Mouse (Mus musculus) cerebral cortex, adult 2 months (tissue): ENCODE data around the gene Bmp3.

Source experiments
- WGBS: fragments of 180-500 bp; shearing (Covaris S2); methylation state at CpG from one replicate; pipeline ENCODE4 v1.1.7; 2018; 5-methylcytosine and 5-hydroxymethylcytosine counted together

Bmp3 gene

GRCm38 (mm10) chr5:98854264-98854626, at the start of gene Bmp3:
Bmp3 (plus strand) TSS chr5:98854415.
- WGBS: 6% methylated on average over 10 of the region's 10 CpGs

- 89% methylated on average over 6 of the region's 6 CpGs for WGBS
These were observed 49.5 kb upstream of the Bmp3 start for GRCm38 (mm10) chr5:98804761-98805160.

- 62% methylated on average over 4 of the region's 4 CpGs for WGBS
These were observed 47.7 kb upstream of the Bmp3 start for GRCm38 (mm10) chr5:98806492-98806891.

GRCm38 (mm10) chr5:98807022-98807421, 47.2 kb upstream of the Bmp3 start:
- WGBS: 73% methylated on average over 7 of the region's 7 CpGs

GRCm38 (mm10) chr5:98807953-98808352, 46.3 kb upstream of the Bmp3 start:
- WGBS: 88% methylated on average over 9 of the region's 9 CpGs

GRCm38 (mm10) chr5:98812380-98812779, 41.8 kb upstream of the Bmp3 start:
- WGBS: 85% methylated on average over 1 of the region's 1 CpGs

- 74% methylated on average over 1 of the region's 1 CpGs for WGBS
These were observed 38.9 kb upstream of the Bmp3 start for GRCm38 (mm10) chr5:98815269-98815668.

GRCm38 (mm10) chr5:98833760-98834159, 20.5 kb upstream of the Bmp3 start:
- WGBS: 88% methylated on average over 9 of the region's 9 CpGs

GRCm38 (mm10) chr5:98834300-98834699, 19.9 kb upstream of the Bmp3 start:
- WGBS: 95% methylated on average over 6 of the region's 6 CpGs

- 94% methylated on average over 7 of the region's 7 CpGs for WGBS
These were observed 11.5 kb upstream of the Bmp3 start for GRCm38 (mm10) chr5:98842600-98843310.

GRCm38 (mm10) chr5:98844664-98845063, 9.6 kb upstream of the Bmp3 start:
- 79% methylated on average over 1 of the region's 1 CpGs for WGBS

- WGBS: 1% methylated on average over 75 of the region's 75 CpGs
These were observed 681 bp downstream of the Bmp3 start for GRCm38 (mm10) chr5:98854627-98855564.

- WGBS: 18% methylated on average over 12 of the region's 12 CpGs
These were observed 1.5 kb downstream of the Bmp3 start for GRCm38 (mm10) chr5:98855741-98856140.

GRCm38 (mm10) chr5:98856356-98856755, 2.1 kb downstream of the Bmp3 start:
- 47% methylated on average over 7 of the region's 7 CpGs for WGBS

- 0% methylated on average over 6 of the region's 6 CpGs for WGBS
These were observed 9.7 kb downstream of the Bmp3 start for GRCm38 (mm10) chr5:98863891-98864290.

GRCm38 (mm10) chr5:98865146-98865545, 10.9 kb downstream of the Bmp3 start:
- WGBS: 87% methylated on average over 5 of the region's 5 CpGs

GRCm38 (mm10) chr5:98876056-98876455, 21.8 kb downstream of the Bmp3 start:
- WGBS: 69% methylated on average over 5 of the region's 5 CpGs

GRCm38 (mm10) chr5:98882096-98882495, 27.9 kb downstream of the Bmp3 start:
- 84% methylated on average over 3 of the region's 3 CpGs for WGBS

GRCm38 (mm10) chr5:98890544-98891050, 36.4 kb downstream of the Bmp3 start:
- 88% methylated on average over 2 of the region's 2 CpGs for WGBS

GRCm38 (mm10) chr5:98894281-98894680, 40.1 kb downstream of the Bmp3 start:
- 36% methylated on average over 3 of the region's 3 CpGs for WGBS

GRCm38 (mm10) chr5:98900926-98901325, 46.7 kb downstream of the Bmp3 start:
- WGBS: 78% methylated on average over 5 of the region's 5 CpGs

GRCm38 (mm10) chr5:98902339-98902738, 48.1 kb downstream of the Bmp3 start:
- WGBS: 53% methylated on average over 4 of the region's 4 CpGs

GRCm38 (mm10) chr5:98918716-98919115, 64.5 kb downstream of the Bmp3 start:
- WGBS: 95% methylated on average over 5 of the region's 5 CpGs
